ENCODE assay signal across 22 mouse cellular contexts in genomic region chr6:145246841-145247240, GRCm38 (mm10). TPM values are rescaled to one million over a fixed set of nuclear protein-coding genes. Genes with fewer than 3 reads are reported as not detected.
DNase-seq lines count a peak whose midpoint lies in the region; ATAC-seq and TF ChIP-seq lines count a peak whose summit lies in the region.
"Had no signal": no experiment of that assay in that cellular context is flagged by ENCODE, and none has a peak within 500 bp of the region (broad histone marks: within the 10 kb centered on the region; RNA-seq: fewer than 3 reads in every experiment).

No protein-coding gene starts in this region.

- no peak for ATAC-seq in liver, postnatal 0 days
- no peak for ATAC-seq in lung, embryonic 16.5 days (ENCODE audit: low read depth)
- ATAC-seq in megakaryocyte, adult 5-6 weeks (ENCODE audit: poor library complexity, severe bottlenecking), result no peak
- ATAC-seq in erythroid progenitor cell, adult 5-6 weeks (replicated peaks; ENCODE audit: low FRiP score, poor library complexity, severe bottlenecking), result no peak
- ATAC-seq: activated CD4-positive, CD25-positive, alpha-beta regulatory T cell, adult 4 months; CD4-positive, CD25-positive, alpha-beta regulatory T cell, adult 4 months; Patski had no signal

- 84% methylated on average over 5 of the region's 5 CpGs for WGBS in liver, postnatal 0 days (ENCODE audit: insufficient replicate concordance)
- 78% methylated on average over 5 of the region's 5 CpGs for WGBS in lung, embryonic 16.5 days

- no peaks in the 10 kb centered on the region for H3K27me3 ChIP-seq in liver, postnatal 0 days (ENCODE audit: insufficient read depth, low read length)
- no peaks in the 10 kb centered on the region for H3K27me3 ChIP-seq in lung, embryonic 16.5 days (ENCODE audit: control insufficient read depth, insufficient read depth, low read depth, low read length)
- H3K27me3 ChIP-seq in megakaryocyte, embryonic 14.5 days (replicated peaks), result no peaks in the 10 kb centered on the region
- H3K27me3 ChIP-seq: Patski had no signal

- no peak overlapping the region for H3K4me3 ChIP-seq in liver, postnatal 0 days (ENCODE audit: low read depth, low read length)
- H3K4me3 ChIP-seq in lung, embryonic 16.5 days (ENCODE audit: low read length), result no peak overlapping the region
- H3K4me3 ChIP-seq in megakaryocyte, embryonic 14.5 days (replicated peaks), result peak overlapping the region; percentile 76

- H3K27ac ChIP-seq in liver, postnatal 0 days (ENCODE audit: low read depth), result peak overlapping the region; percentile 44; the same call in 1 of the 2 replicates
- H3K27ac ChIP-seq in lung, embryonic 16.5 days (ENCODE audit: low read length), result no peak overlapping the region

- peaks cover 18% of the 10 kb centered on the region for H3K4me1 ChIP-seq in liver, postnatal 0 days (ENCODE audit: insufficient read depth)
- peaks cover 4% of the 10 kb centered on the region; the same call in 1 of the 2 replicates for H3K4me1 ChIP-seq in lung, embryonic 16.5 days (replicated peaks; ENCODE audit: control insufficient read depth, insufficient read depth, low read length)
- peaks cover 58% of the 10 kb centered on the region for H3K4me1 ChIP-seq in megakaryocyte, embryonic 14.5 days

- TF ChIP-seq EP300 in liver, postnatal 0 days (IDR thresholded peaks at IDR 0.05; ENCODE audit: low read depth), result no peak

- H3K4me2 ChIP-seq in liver, postnatal 0 days (ENCODE audit: low read depth, low read length), result no peak overlapping the region
- peak overlapping the region; percentile 14; the same call in 1 of the 2 replicates for H3K4me2 ChIP-seq in lung, embryonic 16.5 days (ENCODE audit: low read depth, low read length)

- no peak for TF ChIP-seq CTCF in liver, postnatal 0 days (IDR thresholded peaks at IDR 0.05; ENCODE audit: low read depth)

- H3K9ac ChIP-seq in liver, postnatal 0 days (replicated peaks), result no peak overlapping the region
- no peak overlapping the region for H3K9ac ChIP-seq in lung, embryonic 16.5 days (ENCODE audit: low read length)

- no peaks in the 10 kb centered on the region for H3K9me3 ChIP-seq in liver, postnatal 0 days (ENCODE audit: low read length)
- H3K9me3 ChIP-seq in lung, embryonic 16.5 days (ENCODE audit: control insufficient read depth, low read length), result no peaks in the 10 kb centered on the region
- H3K9me3 ChIP-seq in megakaryocyte, embryonic 14.5 days, result no peaks in the 10 kb centered on the region
- H3K9me3 ChIP-seq: G1E had no signal

- peaks cover 24% of the 10 kb centered on the region for H3K36me3 ChIP-seq in liver, postnatal 0 days (replicated peaks; ENCODE audit: insufficient read depth, low read length)
- peaks cover 9% of the 10 kb centered on the region for H3K36me3 ChIP-seq in lung, embryonic 16.5 days (ENCODE audit: control insufficient read depth, insufficient read depth, low read length)
- H3K36me3 ChIP-seq in megakaryocyte, embryonic 14.5 days (replicated peaks; ENCODE audit: low read length), result peaks cover 50% of the 10 kb centered on the region

- DNase-seq in liver, postnatal 0 days, result no peak
- DNase-seq in liver, result no peak
- no peak for DNase-seq in lung, postnatal 4 days
- peak; percentile 92 for DNase-seq in 416B (ENCODE audit: low read depth)
- DNase-seq: adrenal gland, adult 2 months; adrenal gland, adult 8-10 months; adrenal gland, postnatal 10 days; adrenal gland, postnatal 14 days; adrenal gland, postnatal 25 days; adrenal gland, postnatal 36 days; B cell, adult 2 months; cerebellum, adult 11 months; cerebellum, adult 11-12 months; cerebellum, adult 18-20 months had no signal

RNA-seq across cellular contexts. Expression of gene Kras, which starts 3.2 kb away (rescaled TPM):
- 41.0 and 48.0 TPM in 2 replicates for polyA plus RNA-seq in liver, postnatal 0 days (2015; fragmentation: Nextera tagmentation; extraction: Ambion mirVana)
- polyA plus RNA-seq in lung, embryonic 16.5 days (2015; fragmentation: Nextera tagmentation; extraction: Ambion mirVana), result 97.6 and 99.5 TPM in 2 replicates
- polyA plus RNA-seq in megakaryocyte, embryonic 14.5 days (2012; ENCODE audit: insufficient read depth, low replicate concordance), result 27.2 and 54.3 TPM in 2 replicates
- 50.0 and 61.1 TPM in 2 replicates for total RNA-seq in megakaryocyte, adult 5-6 weeks (2015)
- total RNA-seq in megakaryocyte, adult 5-6 weeks (2017), result 22.3 and 24.2 TPM in 2 replicates
- 55.9 and 71.3 TPM in 2 replicates for total RNA-seq in erythroid progenitor cell, adult 5-6 weeks (2015; ENCODE audit: low replicate concordance)
- 32.5 and 51.3 TPM in 2 replicates for total RNA-seq in erythroid progenitor cell, adult 5-6 weeks (2017; ENCODE audit: low replicate concordance)

RNA-seq across cellular contexts. Expression of gene Etfrf1, which starts 35.9 kb away (rescaled TPM):
- polyA plus RNA-seq in liver, postnatal 0 days (2015; fragmentation: Nextera tagmentation; extraction: Ambion mirVana), result 42.3 and 44.9 TPM in 2 replicates
- polyA plus RNA-seq in lung, embryonic 16.5 days (2015; fragmentation: Nextera tagmentation; extraction: Ambion mirVana), result 28.1 and 29.0 TPM in 2 replicates
- not detected in 2 replicates for polyA plus RNA-seq in megakaryocyte, embryonic 14.5 days (2012; ENCODE audit: insufficient read depth, low replicate concordance)
- 28.2 and 30.7 TPM in 2 replicates for total RNA-seq in megakaryocyte, adult 5-6 weeks (2015)
- 23.4 and 24.1 TPM in 2 replicates for total RNA-seq in megakaryocyte, adult 5-6 weeks (2017)
- 2.5 and 3.2 TPM in 2 replicates for total RNA-seq in erythroid progenitor cell, adult 5-6 weeks (2015; ENCODE audit: low replicate concordance)
- 6.5 and 21.9 TPM in 2 replicates for total RNA-seq in erythroid progenitor cell, adult 5-6 weeks (2017; ENCODE audit: low replicate concordance)

RNA-seq across cellular contexts. Expression of gene Casc1, which starts 36.0 kb away (rescaled TPM):
- 0.11 and 0.13 TPM in 2 replicates for polyA plus RNA-seq in liver, postnatal 0 days (2015; fragmentation: Nextera tagmentation; extraction: Ambion mirVana)
- 1.5 and 3.2 TPM in 2 replicates for polyA plus RNA-seq in lung, embryonic 16.5 days (2015; fragmentation: Nextera tagmentation; extraction: Ambion mirVana)
- 0.22 and 0.50 TPM in 2 replicates for polyA plus RNA-seq in megakaryocyte, embryonic 14.5 days (2012; ENCODE audit: insufficient read depth, low replicate concordance)
- total RNA-seq in megakaryocyte, adult 5-6 weeks (2015), result 0.52 and 1.3 TPM in 2 replicates
- 0.28 and 0.55 TPM in 2 replicates for total RNA-seq in megakaryocyte, adult 5-6 weeks (2017)
- total RNA-seq in erythroid progenitor cell, adult 5-6 weeks (2015; ENCODE audit: low replicate concordance), result 2.9 TPM in 2 replicates
- total RNA-seq in erythroid progenitor cell, adult 5-6 weeks (2017; ENCODE audit: low replicate concordance), result 0.45 and 4.4 TPM in 2 replicates
- polyA plus RNA-seq: G1E had no signal

Comparison
In these comparisons a context has a peak if more than half of its experiments do, and no peak if none do; other contexts are left out.
1. RNA of gene Etfrf1, which starts 35.9 kb away (polyA plus RNA-seq): 42.3 to 44.9 TPM in liver, postnatal 0 days and 28.1 to 29.0 TPM in lung, embryonic 16.5 days; not detected in megakaryocyte, embryonic 14.5 days; every median in the first group is over 10 times any median in the second.